Mouse (Mus musculus) brain, embryonic 14.5 days (tissue): ENCODE data around the gene Rab11fip5. TPM values are rescaled to one million over a fixed set of nuclear protein-coding genes. Genes with fewer than 3 reads are reported as not detected.

Source experiments
- DNase-seq: peaks from one replicate; pipeline ENCODE4 v3.0.0-alpha.2; 2011; ENCODE audit warnings: low read depth
- CTCF ChIP-seq: fragments of 200-500 bp; IDR thresholded peaks from 2 replicates; pipeline ENCODE4 v1.5.1; 2012; ENCODE audit warnings: inconsistent platforms, mild to moderate bottlenecking, moderate library complexity, borderline replicate concordance; ENCODE audit not compliant: insufficient read depth, insufficient read length; ENCODE audit errors: extremely low read depth
- POLR2A ChIP-seq: fragments of 200-500 bp; IDR thresholded peaks from 2 replicates; pipeline ENCODE4 v1.6.1; 2012; ENCODE audit warnings: mild to moderate bottlenecking, inconsistent platforms, borderline replicate concordance; ENCODE audit not compliant: poor library complexity, insufficient read depth, insufficient read length, severe bottlenecking; ENCODE audit errors: extremely low read depth
- polyA plus RNA-seq: library from polyadenylated mRNA; depleted of rRNA; stranded (reverse); fragments of >200 nt; gene quantifications from 2 replicates; pipeline ENCODE4 v1.2.3, GENCODE M21; 2012; rRNA removed

Gene Rab11fip5
- polyA plus RNA-seq = 14.8 and 23.1 TPM in 2 replicates

DNA sequence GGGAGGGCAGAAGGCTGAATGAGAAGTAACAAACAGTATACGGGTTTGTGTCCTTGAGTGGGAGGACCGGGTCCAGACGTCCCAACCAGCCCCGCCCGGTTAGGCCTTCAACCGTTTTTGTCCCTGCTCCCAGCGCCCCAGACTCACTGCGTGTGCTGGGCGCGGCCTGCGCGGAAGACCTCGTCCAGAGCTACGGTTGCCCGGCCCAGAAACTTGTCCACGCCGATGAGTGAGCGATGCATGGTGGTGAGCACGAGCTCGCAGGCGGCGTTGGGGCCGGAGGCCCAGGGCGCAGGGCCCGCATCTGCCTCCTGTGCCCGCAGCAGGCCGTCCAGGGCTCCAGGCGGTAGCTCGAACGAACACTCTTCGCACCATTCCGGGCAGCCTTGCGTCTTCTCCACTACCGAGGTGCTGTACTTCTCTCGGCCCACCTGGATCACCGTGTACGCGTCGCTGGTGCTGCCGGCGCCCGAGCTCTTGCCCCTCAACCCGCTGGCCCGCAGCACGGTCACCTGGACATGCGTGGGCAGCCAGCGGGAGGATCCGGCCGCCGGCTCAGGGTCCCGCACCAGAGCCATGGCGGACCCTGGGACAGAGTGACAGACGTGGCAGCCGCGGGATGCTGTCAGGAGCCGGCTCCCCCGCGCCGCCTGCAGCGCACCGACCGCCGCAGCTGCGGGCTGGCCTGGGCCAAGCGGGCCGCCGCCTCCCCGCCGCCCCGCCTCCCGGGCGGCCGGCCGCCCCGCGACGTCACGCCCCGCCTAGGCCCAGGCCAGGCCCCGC, at the start of gene Rab11fip5:
Rab11fip5 (minus strand) TSS at position 684 of the 783 bp plus-strand sequence.
- peak; percentile 50 for DNase-seq
- TF ChIP-seq CTCF = no peak
- TF ChIP-seq POLR2A = peak; percentile 81

DNA sequence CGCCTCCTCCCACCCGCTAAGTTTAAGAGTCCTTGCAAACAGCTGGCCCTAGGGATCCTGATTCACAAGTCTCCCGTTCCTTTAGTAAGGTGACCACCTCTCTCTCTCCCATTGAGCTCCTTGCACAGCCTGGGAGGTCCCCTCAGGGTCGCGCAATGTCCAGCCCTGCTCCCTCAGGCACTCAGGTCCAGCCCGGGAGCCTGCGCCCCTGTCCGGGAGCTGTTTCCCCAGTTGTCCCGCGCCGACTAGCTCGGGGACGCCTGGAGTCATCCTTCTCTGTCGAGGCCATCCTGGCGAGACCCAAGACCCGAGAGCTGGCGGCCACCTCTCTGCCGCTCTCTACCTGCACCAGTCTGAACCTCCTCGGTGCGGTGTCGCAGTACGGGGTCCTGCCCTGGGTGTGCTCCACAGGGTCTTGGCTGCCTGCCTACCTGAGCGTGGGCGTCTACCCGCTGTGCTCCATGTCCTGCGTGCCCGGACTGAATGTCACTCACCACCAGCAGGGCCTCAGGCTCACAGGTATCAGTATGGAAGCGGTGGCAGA, 49.5 kb upstream of the Rab11fip5 start, which contains the start of gene Noto:
Noto (plus strand) TSS at position 51 of the 544 bp plus-strand sequence.
- TF ChIP-seq CTCF = no peak
- TF ChIP-seq POLR2A = no peak
- DNase-seq = no peak

DNA sequence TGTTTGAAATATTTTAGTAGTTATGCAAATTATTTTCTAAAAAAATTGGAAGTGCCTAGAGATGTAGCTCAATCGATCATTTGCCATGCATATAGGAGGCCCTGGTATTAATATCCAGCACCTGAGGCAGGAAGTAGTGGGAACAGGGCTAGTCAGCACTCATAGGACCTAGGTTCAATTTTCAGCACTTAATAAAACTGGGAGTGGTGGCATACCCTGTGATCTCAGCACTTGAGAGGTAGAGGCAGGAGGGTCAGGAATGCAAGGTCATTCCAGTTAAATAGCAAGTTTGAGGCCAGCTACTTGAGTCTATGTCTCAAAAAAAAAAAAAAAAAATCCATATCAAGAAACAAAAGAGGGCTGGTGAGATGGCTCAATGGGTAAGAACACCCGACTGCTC, 44.7 kb upstream of the Rab11fip5 start:
- DNase-seq = no peak
- no peak for TF ChIP-seq CTCF
- no peak for TF ChIP-seq POLR2A

DNA sequence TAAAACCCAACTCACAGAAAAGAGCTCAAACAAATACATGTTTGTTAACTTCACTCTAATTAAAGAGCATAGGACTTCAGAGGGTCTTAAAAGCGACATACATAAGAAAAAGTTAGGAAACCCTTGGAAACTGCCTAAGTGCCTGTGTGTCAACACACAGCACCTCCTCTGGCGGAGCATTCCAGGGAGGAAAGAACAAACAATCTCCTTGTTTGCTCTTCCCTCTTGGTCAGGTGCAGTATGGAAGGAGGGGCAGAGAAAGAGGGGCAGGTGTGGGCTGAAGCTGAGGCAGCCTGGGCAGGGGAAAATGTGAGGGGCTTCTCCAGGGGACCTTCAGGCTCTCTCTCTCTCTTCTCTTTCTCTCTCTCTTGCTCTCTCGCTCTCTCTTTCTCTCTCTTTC, 41.4 kb upstream of the Rab11fip5 start:
- DNase-seq = no peak
- TF ChIP-seq CTCF (no peak), POLR2A (no peak)

DNA sequence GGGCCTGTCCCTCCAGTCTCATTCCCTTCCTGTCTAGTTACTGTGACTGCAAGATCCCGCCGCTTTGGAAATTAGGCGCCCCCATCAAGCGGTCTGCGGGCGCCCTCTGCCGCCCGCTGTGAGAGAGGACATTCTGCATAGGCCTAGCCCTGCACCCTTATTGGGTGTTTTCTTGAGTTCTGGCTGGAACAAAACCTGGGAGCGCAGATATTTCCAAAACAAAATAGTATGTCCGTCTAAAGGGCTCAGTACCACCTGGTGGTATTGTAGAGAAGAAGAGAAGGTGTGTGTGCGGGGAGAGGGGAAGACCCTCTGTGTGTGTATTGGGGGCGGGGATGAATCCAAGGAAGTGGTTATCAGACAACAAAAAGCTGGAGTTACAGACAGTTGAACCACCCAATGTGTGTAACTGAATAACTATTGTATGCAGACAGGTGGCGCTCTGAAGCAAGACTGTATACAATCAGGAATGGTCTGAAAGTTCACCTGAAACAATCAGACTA, 36.4 kb upstream of the Rab11fip5 start:
- TF ChIP-seq CTCF = peak; percentile 96
- TF ChIP-seq POLR2A = no peak
- peak; percentile 91 for DNase-seq

DNA sequence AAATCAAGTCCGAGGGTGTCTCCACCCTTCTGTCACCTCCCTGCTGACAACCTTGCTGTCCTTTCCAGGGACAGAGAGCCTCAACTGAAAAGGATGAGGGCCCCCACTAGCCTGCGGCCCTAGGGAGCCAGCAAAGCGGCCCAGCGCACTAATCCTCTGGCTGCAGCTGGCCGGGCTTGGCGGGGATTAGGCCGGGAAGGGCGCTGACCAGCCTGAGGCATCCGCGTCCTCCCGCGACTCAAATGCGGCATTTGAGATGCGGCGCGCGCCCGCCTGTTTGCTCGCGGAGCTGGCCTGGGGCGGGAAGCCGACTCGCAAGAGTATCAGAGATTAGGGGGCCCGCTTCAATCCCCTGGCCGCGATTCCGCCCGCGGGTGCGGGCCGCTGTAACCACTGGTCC, 34.6 kb upstream of the Rab11fip5 start:
- peak; percentile 54 for DNase-seq
- no peak for TF ChIP-seq POLR2A
- no peak for TF ChIP-seq CTCF

DNA sequence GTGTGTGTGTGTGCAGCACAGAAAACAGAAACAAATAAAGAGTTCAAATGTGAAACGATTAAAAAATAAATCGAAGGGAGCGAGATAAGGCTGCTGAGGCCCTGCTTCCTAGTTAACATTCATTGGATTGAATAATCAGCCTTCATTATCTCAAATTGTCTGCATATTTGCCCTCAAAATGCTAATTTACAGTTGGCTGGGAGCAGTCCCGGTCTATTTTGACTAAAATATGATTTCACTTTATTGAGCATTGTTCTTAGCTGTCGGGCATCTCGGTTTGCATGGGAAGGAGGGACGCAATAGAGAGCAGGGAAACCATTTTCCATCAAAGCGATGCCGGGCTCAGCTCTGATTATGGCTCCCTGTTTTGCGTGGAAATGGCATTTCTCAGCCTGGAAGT, 28.6 kb upstream of the Rab11fip5 start:
- TF ChIP-seq CTCF (no peak), POLR2A (no peak)
- DNase-seq = peak; percentile 59

DNA sequence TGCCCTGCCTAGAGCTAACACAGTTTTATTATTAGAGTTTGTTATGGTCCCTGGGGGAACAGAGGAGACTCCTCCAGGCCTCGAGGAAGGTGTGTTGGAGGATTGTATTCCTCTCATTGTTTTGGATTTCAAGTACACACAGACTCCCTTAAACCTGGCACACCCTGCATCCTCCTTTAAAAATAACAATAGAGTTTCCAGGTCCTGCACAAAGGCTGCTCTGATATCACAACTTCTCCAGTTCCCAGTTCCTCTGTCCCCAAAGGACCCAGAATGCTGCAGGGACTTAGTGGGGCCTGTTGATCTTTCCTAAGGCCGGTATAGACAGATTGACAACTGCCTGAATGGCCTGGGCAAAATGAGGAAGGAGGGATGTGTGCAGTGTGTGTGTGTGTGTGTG, 28.2 kb upstream of the Rab11fip5 start:
- TF ChIP-seq POLR2A (no peak), CTCF (no peak)
- DNase-seq = no peak

DNA sequence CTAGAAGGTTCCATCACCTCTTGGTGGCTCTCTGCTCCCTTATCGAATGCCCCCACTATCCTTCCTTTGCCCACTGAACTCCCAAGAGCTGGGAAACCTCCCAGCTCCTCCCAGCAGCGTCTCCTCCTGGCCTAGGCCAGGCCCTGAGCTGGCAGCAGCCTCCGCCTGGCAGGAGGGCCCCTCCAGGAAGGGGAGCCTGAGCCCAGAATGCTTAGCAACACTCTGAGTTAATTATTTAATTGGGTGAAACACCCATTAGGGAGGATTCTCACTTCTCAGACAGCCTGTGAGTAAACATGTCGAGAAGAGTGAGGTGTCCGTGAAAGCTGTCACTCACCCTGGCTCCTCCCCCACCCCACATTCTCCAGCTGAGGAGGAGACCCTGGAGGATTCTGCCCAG, 25.3 kb upstream of the Rab11fip5 start:
- no peak for TF ChIP-seq CTCF
- TF ChIP-seq POLR2A = no peak
- peak; percentile 82 for DNase-seq

DNA sequence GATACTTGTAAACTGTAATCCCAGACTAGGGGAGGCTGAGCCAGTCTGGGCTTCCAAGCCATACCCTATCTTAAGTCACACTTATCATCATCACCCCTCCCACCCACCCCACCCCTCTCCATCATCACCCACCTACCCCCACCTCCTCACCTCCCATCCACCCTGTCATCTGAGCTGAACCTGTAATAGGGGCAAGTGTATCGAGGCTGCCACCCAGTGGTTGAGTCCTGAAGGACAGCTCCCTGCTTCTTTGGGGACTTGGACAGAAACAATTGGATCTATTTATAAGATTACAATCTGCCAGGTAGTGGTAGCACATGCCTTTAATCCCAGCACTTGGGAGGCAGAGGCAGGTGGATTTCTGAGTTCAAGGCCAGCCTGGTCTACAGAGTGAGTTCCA, 22.7 kb upstream of the Rab11fip5 start:
- DNase-seq = no peak

DNA sequence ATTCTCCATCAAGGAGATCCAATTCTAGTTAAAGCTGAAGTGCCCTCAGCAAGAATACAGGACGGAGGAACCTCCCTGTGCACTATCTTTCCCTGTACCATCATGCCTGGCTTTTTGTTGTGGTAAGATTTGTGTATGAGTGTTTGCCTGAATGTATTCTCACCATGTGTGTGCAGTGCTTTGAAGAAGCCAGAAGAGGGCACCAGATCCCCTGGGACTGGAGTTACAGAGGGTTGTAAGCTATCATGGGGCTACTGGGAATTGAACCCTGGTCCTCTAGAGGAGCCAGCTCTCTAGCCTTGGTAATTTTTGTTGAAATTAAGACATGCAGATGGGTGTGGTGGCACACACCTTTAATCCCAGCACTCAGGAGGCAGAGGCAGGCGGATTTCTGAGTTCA, 20.9 kb upstream of the Rab11fip5 start:
- no peak for DNase-seq
- TF ChIP-seq CTCF (no peak), POLR2A (no peak)

More for the DNA sequence above, 22.7 kb upstream of the Rab11fip5 start:
- TF ChIP-seq POLR2A (no peak), CTCF (peak; percentile 52; the same call in 1 of the 2 replicates)
